Mouse (Mus musculus) embryonic facial prominence, embryonic 10.5 days (tissue): ENCODE results near the gene Mylk2. TPM values are rescaled to one million over a fixed set of nuclear protein-coding genes. Genes with fewer than 3 reads are reported as not detected.
A peak's percentile ranks its signal among the peaks of the same experiment; 100 is the strongest.

Experiments used
- DNase-seq: peaks from one replicate; pipeline ENCODE4 v3.0.0-alpha.2; 2017; ENCODE audit warnings: low spot score
- H3K27ac ChIP-seq: fragments of 300-500 bp; sonication (generic); replicated peaks from 2 replicates; pipeline ENCODE4 v1.5.1; 2016; ENCODE audit warnings: mild to moderate bottlenecking
- H3K27me3 ChIP-seq: fragments of 300-500 bp; sonication (generic); replicated peaks from 2 replicates; pipeline ENCODE4 v1.6.1; 2016; ENCODE audit warnings: low read depth, mild to moderate bottlenecking; ENCODE audit not compliant: poor library complexity, severe bottlenecking
- H3K36me3 ChIP-seq: fragments of 300-500 bp; sonication (generic); replicated peaks from 2 replicates; pipeline ENCODE4 v1.6.1; 2016; ENCODE audit warnings: mild to moderate bottlenecking, moderate library complexity
- H3K4me1 ChIP-seq: fragments of 300-500 bp; sonication (generic); 2 replicates; pipeline ENCODE4 v1.6.1; 2016
- H3K4me3 ChIP-seq: fragments of 300-500 bp; sonication (generic); 2 replicates; pipeline ENCODE4 v1.5.1; 2016; ENCODE audit warnings: mild to moderate bottlenecking, moderate library complexity
- H3K9me3 ChIP-seq: fragments of 300-500 bp; sonication (generic); 2 replicates; pipeline ENCODE4 v1.6.1; 2016; ENCODE audit warnings: mild to moderate bottlenecking
- WGBS: fragments of 180-500 bp; shearing (Covaris S2); methylation state at CpG from one replicate; pipeline ENCODE4 v1.1.7; 2016; 5-methylcytosine and 5-hydroxymethylcytosine counted together
- microRNA-seq: library from miRNA; unstranded; fragments of <30 nt; microRNA quantifications from one replicate; pipeline ENCODE4, GENCODE M21; 2017
- polyA plus RNA-seq: library from polyadenylated mRNA; unstranded; fragments of >200 nt; fragmentation: Nextera tagmentation; extraction: Ambion mirVana; gene quantifications from 2 replicates; pipeline ENCODE4 v1.2.1, GENCODE M21; 2016

The Mylk2 gene
- polyA plus RNA-seq, 1 experiment from 2014 or later: 0.05 TPM

- Histone ChIP-seq H3K4me1 (peaks cover 38% of the 10 kb centered on the region), H3K27me3 (peaks cover 94% of the 10 kb centered on the region), H3K9me3 (no peaks in the 10 kb centered on the region), H3K36me3 (no peaks in the 10 kb centered on the region), H3K4me3 (peak within 1 kb of the TSS; percentile 81), H3K27ac (peak within 1 kb of the TSS; percentile 81)
- 1% methylated on average over 54 of the region's 54 CpGs for WGBS
- DNase-seq: peak; percentile 69
Measured at GRCm38 (mm10) chr2:152951065-152951849, 40.1 kb downstream of the Mylk2 start, which contains the start of gene Dusp15. Dusp15 (minus strand) TSS chr2:152951698.

GRCm38 (mm10) chr2:152951850-152952720 lies 40.9 kb downstream of the Mylk2 start:
- no peak for DNase-seq
- H3K27me3 ChIP-seq: peaks cover 86% of the 10 kb centered on the region
- 21% methylated on average over 13 of the region's 13 CpGs for WGBS
- H3K9me3 ChIP-seq: no peaks in the 10 kb centered on the region
- H3K27ac ChIP-seq: peak overlapping the region; percentile 81
- peak overlapping the region; percentile 81 for H3K4me3 ChIP-seq
- no peaks in the 10 kb centered on the region for H3K36me3 ChIP-seq
- peaks cover 33% of the 10 kb centered on the region for H3K4me1 ChIP-seq

- Histone ChIP-seq H3K4me1 (peaks cover 15% of the 10 kb centered on the region), H3K4me3 (no peak overlapping the region), H3K36me3 (no peaks in the 10 kb centered on the region), H3K9me3 (no peaks in the 10 kb centered on the region), H3K27me3 (peaks cover 34% of the 10 kb centered on the region), H3K27ac (no peak overlapping the region)
- 76% methylated on average over 3 of the region's 3 CpGs for WGBS
- no peak for DNase-seq
Measured at GRCm38 (mm10) chr2:152958116-152958515, 47.0 kb downstream of the Mylk2 start.

- peak within 1 kb of the TSS; percentile 58 for H3K4me3 ChIP-seq
- DNase-seq: peak; percentile 85
- WGBS: 2% methylated on average over 34 of the region's 34 CpGs
- peaks cover 9% of the 10 kb centered on the region; the same call in 1 of the 2 replicates for H3K4me1 ChIP-seq
- H3K9me3 ChIP-seq: no peaks in the 10 kb centered on the region
- no peaks in the 10 kb centered on the region for H3K36me3 ChIP-seq
- H3K27ac ChIP-seq: peak within 1 kb of the TSS; percentile 73
- H3K27me3 ChIP-seq: peaks cover 8% of the 10 kb centered on the region; the same call in 1 of the 2 replicates
Measured at GRCm38 (mm10) chr2:152962091-152962793, 51.1 kb downstream of the Mylk2 start, which contains the start of gene Ttll9. Ttll9 (plus strand) TSS chr2:152962485.

GRCm38 (mm10) chr2:152965555-152965954 lies 54.4 kb downstream of the Mylk2 start:
- Histone ChIP-seq H3K9me3 (no peaks in the 10 kb centered on the region), H3K27me3 (peaks cover 2% of the 10 kb centered on the region; the same call in 1 of the 2 replicates), H3K4me1 (peaks cover 9% of the 10 kb centered on the region; the same call in 1 of the 2 replicates), H3K36me3 (no peaks in the 10 kb centered on the region), H3K27ac (no peak overlapping the region), H3K4me3 (no peak overlapping the region)
- no peak for DNase-seq
- WGBS: 65% methylated on average over 4 of the region's 4 CpGs

Small RNA genes within 50 kb of the gene (microRNA-seq; reads per million reads assigned to microRNA genes)
- gene Mir5622: 3.4 reads per million, percentile 4 among the genes with 10 or more reads in this experiment

Other genes with a start within 250 kb of the Mylk2 start
- 102 and 110 TPM in 2 replicates for gene H13, start 241.9 kb upstream of the Mylk2 start, polyA plus RNA-seq
- gene Mcts2, start 224.3 kb upstream of the Mylk2 start, polyA plus RNA-seq: 37.6 and 40.2 TPM in 2 replicates
- 161 and 182 TPM in 2 replicates for gene Id1, start 175.1 kb upstream of the Mylk2 start, polyA plus RNA-seq
- gene Cox4i2, start 157.2 kb upstream of the Mylk2 start, polyA plus RNA-seq: 9.9 and 10.1 TPM in 2 replicates
- gene Bcl2l1, start 79.6 kb upstream of the Mylk2 start, polyA plus RNA-seq: 102 and 106 TPM in 2 replicates
- 144 and 151 TPM in 2 replicates for gene Tpx2, start 63.4 kb upstream of the Mylk2 start, polyA plus RNA-seq
- gene Foxs1, start 21.9 kb downstream of the Mylk2 start, polyA plus RNA-seq: 0.45 and 0.72 TPM in 2 replicates
- 0.34 and 0.95 TPM in 2 replicates for gene Dusp15, start 40.3 kb downstream of the Mylk2 start, polyA plus RNA-seq
- 1.3 and 1.8 TPM in 2 replicates for gene Ttll9, start 51.1 kb downstream of the Mylk2 start, polyA plus RNA-seq
- 92.1 and 92.2 TPM in 2 replicates for gene Pdrg1, start 104.1 kb downstream of the Mylk2 start, polyA plus RNA-seq
- 0.36 and 0.38 TPM in 2 replicates for gene Xkr7, start 120.5 kb downstream of the Mylk2 start, polyA plus RNA-seq
- gene Ccm2l, start 154.6 kb downstream of the Mylk2 start, polyA plus RNA-seq: 1.2 TPM in 2 replicates
- gene Hck, start 197.1 kb downstream of the Mylk2 start, polyA plus RNA-seq: 1.3 and 1.4 TPM in 2 replicates
- 68.2 and 73.0 TPM in 2 replicates for gene Tm9sf4, start 250.0 kb downstream of the Mylk2 start, polyA plus RNA-seq